Mouse (Mus musculus) cortical plate, adult 2 months (tissue): ENCODE results near the gene Polg. TPM values are rescaled to one million over a fixed set of nuclear protein-coding genes. Genes with fewer than 3 reads are reported as not detected.

Experiments used
- H3K27ac ChIP-seq: fragments of 200-500 bp; 2 replicates; pipeline ENCODE4 v1.5.1; 2012; ENCODE audit warnings: low read length, control low read depth, inconsistent platforms; ENCODE audit not compliant: insufficient read depth
- H3K4me1 ChIP-seq: fragments of 200-500 bp; 2 replicates; pipeline ENCODE4 v1.6.1; 2011; ENCODE audit warnings: low read length; ENCODE audit not compliant: control insufficient read depth, insufficient read depth
- H3K4me3 ChIP-seq: fragments of 200-500 bp; 2 replicates; pipeline ENCODE4 v1.5.1; 2011; ENCODE audit warnings: mild to moderate bottlenecking, low read length, control low read depth; ENCODE audit not compliant: insufficient read depth
- CTCF ChIP-seq: fragments of 200-500 bp; IDR thresholded peaks from 2 replicates; pipeline ENCODE4 v1.5.1; 2011; ENCODE audit warnings: mild to moderate bottlenecking, control low read depth, low read length; ENCODE audit not compliant: insufficient read depth; ENCODE audit errors: extremely low read depth
- POLR2A ChIP-seq: fragments of 200-500 bp; IDR thresholded peaks from 2 replicates; pipeline ENCODE4 v1.6.1; 2011; ENCODE audit warnings: mild to moderate bottlenecking, low read length, control low read depth; ENCODE audit not compliant: insufficient read depth; ENCODE audit errors: extremely low read depth
- polyA plus RNA-seq: library from polyadenylated mRNA; depleted of rRNA; stranded (reverse); fragments of >200 nt; gene quantifications from 2 replicates; pipeline ENCODE4 v1.2.3, GENCODE M21; 2012; rRNA removed

The Polg gene
- polyA plus RNA-seq, result 80.9 and 87.1 TPM in 2 replicates

DNA sequence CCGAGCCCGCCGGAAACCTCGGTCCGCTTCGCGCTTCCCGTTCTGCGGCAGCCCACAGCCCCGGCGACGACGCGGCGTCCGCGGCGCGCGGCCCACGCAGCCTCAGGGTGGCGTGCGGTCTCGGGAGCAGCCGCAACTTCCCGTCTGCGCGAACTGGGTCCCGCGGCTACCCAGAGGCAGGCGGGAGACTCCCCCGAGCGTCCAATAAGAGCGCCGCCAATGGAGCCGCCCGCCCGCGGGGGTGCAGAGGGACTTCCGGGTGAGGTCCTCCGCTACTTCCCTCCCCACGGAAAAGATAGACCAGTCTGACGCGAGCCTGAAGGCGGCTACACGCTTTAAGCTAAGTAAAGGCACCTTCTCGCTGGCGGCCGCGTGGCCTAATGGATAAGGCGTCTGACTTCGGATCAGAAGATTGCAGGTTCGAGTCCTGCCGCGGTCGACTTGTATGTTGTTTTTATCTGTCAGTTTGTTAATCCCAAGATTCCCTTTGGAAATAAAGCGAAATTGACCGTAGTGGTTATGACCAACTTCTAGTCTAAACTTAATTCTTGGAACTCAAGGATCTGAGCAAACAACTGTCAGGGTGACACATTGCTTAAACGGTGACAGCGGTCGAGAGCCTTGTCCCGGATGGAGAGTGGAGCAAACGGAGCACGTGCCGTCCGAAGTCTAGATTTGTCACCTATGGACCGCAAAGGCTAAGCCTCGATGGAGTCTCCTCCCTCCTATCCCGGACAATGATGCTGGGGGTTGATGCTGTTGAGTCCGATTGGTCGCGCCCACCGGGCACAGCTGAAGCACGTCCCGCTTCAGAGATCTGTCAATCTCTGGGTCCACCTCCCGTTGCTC, at the start of gene Polg:
Gene Polg, minus strand, starts transcription at position 310 of the 849 bp plus-strand sequence.
- Histone ChIP-seq H3K4me1 (peaks cover 11% of the 10 kb centered on the region), H3K4me3 (peak within 1 kb of the TSS; percentile 78), H3K27ac (peak within 1 kb of the TSS; percentile 33; the same call in 1 of the 2 replicates)
- TF ChIP-seq POLR2A, result peak; percentile 74
- no peak for TF ChIP-seq CTCF

DNA sequence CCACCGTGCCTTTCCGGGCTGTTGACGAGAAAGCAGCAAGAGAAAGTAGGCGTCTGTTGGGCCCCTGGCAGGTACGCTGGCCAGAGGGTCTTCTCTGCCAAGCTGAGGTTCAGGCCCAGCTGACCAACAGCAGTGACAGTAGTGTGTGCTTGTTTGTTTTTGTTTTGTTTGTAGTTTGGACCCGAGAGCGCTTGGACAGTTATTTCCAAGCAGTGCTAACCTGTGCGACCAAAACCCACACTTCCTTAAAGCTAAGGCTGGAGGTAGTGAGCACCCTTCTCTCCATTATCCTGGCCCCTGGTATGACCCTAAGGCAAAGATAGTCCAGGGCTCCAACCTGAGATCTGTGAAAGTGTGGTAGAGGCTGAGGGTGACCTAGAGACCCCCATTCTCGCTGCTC, 49.7 kb upstream of the Polg start:
- H3K4me3 ChIP-seq, result peak overlapping the region; percentile 14; the same call in 1 of the 2 replicates
- H3K4me1 ChIP-seq, result peaks cover 27% of the 10 kb centered on the region
- TF ChIP-seq POLR2A (no peak), CTCF (no peak)
- peak overlapping the region; percentile 89 for H3K27ac ChIP-seq

DNA sequence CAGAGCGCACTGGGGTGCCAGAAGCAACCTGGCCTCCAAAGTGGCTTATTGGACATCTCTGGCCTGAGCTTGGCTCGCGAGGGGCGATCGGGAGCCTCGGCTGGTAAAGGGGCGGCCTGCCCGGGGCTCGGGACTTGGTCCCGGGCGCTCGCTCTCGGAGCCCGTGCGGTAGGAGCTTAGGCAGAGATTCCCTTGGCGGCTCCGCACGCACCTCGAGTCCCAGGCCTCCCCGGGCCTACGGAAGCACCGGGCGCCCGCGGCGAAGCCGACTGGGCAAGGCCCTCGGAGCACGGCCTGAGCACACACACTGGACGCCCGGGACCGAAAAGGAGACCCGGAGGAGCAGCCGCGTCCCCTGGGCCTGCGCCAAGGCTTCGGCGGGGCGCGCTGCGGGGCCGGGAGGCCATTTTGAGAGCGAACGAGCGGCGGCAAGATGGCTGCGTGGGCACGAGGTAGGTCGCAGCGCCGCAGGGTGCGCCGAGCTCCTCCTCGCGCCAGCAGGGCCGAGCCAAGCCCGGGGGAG, 49.1 kb upstream of the Polg start:
- H3K27ac ChIP-seq, result peak overlapping the region; percentile 89
- H3K4me1 ChIP-seq, result peaks cover 22% of the 10 kb centered on the region
- TF ChIP-seq CTCF, result no peak
- TF ChIP-seq POLR2A, result no peak

DNA sequence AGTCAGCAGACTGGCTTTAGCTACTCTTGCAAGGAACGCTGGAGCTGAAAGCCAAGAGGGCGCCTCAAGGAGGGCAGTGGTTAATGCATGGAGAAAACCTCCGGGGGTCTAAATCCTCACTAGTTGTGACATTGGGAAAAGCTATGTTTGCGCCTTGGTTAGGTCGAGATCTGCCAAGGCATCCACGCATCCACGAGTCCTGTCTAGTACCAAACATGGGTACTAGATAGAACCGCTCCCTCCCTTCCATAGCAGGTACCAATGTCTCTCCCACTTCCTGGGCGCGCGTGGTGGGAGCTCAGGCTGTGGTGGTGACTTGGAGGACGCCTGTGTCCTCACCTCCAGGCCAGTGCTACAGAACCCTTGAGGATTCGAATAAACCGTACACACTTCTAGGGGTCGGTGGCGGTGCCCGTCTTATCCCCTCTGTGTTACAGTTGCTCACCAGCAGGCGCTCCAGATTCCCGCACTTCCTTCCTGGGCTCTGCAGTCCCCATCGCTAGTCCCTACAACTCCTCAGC, 48.3 kb upstream of the Polg start:
- Histone ChIP-seq H3K4me1 (peaks cover 21% of the 10 kb centered on the region), H3K4me3 (no peak overlapping the region), H3K27ac (peak overlapping the region; percentile 89)
- TF ChIP-seq CTCF (no peak), POLR2A (no peak)

More for the DNA sequence above, 49.1 kb upstream of the Polg start:
- H3K4me3 ChIP-seq, result peak overlapping the region; percentile 14; the same call in 1 of the 2 replicates

DNA sequence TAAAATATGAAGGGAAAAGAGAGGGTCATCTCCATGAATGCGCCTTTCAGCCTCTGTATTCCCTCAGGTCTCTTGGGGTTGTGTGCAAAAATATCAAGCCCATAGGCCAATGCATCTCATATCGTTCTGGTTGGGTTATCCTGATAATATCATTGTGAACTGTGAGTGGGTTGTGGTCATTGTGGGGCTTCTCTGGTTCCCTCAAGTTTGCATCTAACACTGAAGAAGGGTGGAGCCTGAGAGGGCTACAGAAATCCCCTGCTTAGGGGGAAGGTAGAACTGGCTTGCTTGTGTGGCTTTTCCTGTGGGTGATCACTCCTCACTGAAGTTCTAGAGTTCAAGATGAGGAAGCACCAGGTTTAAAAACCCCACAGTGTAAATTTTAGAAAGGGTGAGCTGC, 47.3 kb upstream of the Polg start:
- Histone ChIP-seq H3K27ac (peak overlapping the region; percentile 89; the same call in 1 of the 2 replicates), H3K4me3 (no peak overlapping the region), H3K4me1 (peaks cover 21% of the 10 kb centered on the region)
- no peak for TF ChIP-seq POLR2A
- no peak for TF ChIP-seq CTCF

DNA sequence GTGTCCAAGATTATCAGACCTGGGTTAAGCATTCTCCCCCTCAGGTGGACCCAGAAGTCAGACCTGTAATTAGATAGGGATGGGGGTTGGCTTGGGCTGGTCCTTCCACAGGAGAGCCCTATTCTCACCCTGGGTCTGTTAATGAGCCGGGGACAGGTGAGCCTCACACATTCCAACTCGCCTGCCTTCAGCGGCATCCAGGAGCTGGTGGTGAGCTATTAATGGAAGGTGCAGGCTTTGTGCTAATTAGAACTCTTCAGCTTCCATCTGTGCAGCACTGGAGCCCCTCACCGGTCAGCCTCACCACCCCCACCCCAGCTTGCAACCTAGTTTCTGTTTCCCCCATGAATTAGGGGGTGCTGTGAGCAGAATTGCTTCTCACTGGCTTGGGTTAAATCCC, 46.3 kb upstream of the Polg start:
- H3K4me1 ChIP-seq, result peaks cover 19% of the 10 kb centered on the region
- TF ChIP-seq POLR2A (no peak), CTCF (no peak)
- H3K4me3 ChIP-seq, result no peak overlapping the region
- 0 out of 2 replicates have a peak overlapping the region, but pooled peaks have one; percentile 33 for H3K27ac ChIP-seq

DNA sequence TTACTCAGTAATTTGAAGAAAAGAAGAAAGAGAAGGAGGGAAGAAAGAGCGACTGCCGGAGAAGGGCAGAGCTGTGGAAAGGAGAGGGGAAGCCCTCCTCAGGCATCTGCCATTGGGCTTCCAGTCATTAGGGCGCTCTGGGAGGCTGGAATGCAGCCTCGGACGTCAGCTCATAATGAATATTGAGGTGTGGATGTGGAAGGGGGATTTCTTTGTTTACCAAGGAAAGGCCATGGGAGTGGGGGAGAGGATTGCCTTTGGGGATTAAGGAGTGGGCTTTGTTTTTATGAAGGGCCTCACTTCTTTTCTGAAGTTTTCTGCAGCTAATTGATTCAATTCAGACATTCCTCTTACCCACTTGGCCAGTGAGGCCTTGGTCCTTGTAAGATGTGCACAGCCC, 45.5 kb upstream of the Polg start:
- TF ChIP-seq CTCF, result no peak
- TF ChIP-seq POLR2A, result no peak
- peak overlapping the region; percentile 42; the same call in 1 of the 2 replicates for H3K27ac ChIP-seq
- no peak overlapping the region for H3K4me3 ChIP-seq
- H3K4me1 ChIP-seq, result peaks cover 19% of the 10 kb centered on the region

DNA sequence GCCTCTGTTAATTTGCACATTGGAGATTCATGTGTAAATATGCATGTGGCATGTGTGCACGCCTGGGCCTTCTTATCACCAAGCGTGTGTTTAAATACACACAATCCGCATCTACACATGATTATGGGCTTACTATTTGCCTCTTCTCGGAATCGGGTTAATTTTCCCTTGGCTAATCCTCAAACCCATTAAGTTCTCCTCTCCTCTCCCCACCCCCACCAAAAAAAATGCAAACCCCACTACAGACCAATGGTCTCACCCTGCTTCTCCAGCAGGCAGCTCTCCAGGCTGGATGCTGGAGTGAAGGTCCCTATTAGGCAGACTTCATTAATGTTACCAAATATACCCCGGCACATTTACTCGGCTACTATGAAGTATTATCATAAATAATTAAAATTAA, 45.0 kb upstream of the Polg start:
- no peak overlapping the region for H3K27ac ChIP-seq
- TF ChIP-seq POLR2A (no peak), CTCF (no peak)
- H3K4me3 ChIP-seq, result no peak overlapping the region
- H3K4me1 ChIP-seq, result peaks cover 19% of the 10 kb centered on the region

DNA sequence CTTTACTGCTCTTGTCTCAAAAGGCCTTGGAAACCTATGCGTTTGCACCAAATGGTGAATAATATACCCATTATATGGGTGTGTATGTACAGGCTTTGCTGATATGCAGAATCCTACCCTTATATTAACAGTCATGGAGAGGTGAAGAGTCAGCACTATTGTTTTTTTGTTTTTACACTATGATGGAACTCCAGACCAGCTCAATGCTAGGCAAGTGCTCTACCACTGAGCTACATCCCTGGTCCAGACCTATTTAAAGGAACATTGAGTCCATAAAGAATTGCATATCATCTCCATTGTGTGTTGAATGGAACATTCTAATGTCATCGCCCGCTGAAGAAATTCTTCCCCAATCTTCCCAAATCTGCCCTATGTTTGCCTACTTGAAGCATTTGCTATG, 44.5 kb upstream of the Polg start:
- no peak overlapping the region for H3K27ac ChIP-seq
- no peak for TF ChIP-seq POLR2A
- TF ChIP-seq CTCF, result no peak
- peaks cover 18% of the 10 kb centered on the region for H3K4me1 ChIP-seq
- no peak overlapping the region for H3K4me3 ChIP-seq

DNA sequence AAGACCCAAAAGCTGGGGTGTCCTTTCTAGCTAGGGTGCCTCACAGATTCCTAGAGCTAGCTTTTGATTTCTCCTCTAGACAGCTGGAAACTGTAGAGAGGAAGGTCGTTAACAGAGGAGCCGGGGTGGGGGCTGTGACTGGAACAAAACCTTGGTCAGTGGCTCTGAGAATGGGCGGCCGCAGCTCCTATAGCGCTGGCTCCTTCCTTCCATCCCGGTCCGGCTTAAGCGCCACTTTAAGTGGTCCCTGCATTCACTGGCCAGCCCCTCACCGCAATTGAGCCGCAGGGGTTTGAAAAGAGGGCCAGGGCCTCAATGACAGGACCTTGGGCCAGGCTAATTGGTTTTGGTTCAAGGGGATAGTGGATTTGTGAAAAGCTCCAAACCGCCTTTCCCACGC, 43.5 kb upstream of the Polg start:
- Histone ChIP-seq H3K27ac (peak overlapping the region; percentile 84), H3K4me3 (no peak overlapping the region; the same call in 1 of the 2 replicates), H3K4me1 (peaks cover 18% of the 10 kb centered on the region)
- no peak for TF ChIP-seq POLR2A
- TF ChIP-seq CTCF, result no peak
